Mouse (Mus musculus) megakaryocyte, embryonic 14.5 days (primary cell): ENCODE data around the gene Exosc7. TPM values are rescaled to one million over a fixed set of nuclear protein-coding genes. Genes with fewer than 3 reads are reported as not detected.

Experiments used
- H3K27me3 ChIP-seq: replicated peaks from 2 replicates; pipeline ENCODE3; 2012; ENCODE audit warnings: inconsistent platforms
- H3K36me3 ChIP-seq: replicated peaks from 2 replicates; pipeline ENCODE3; 2012; ENCODE audit warnings: low read length, inconsistent platforms, mixed read lengths
- H3K4me1 ChIP-seq: 2 replicates; pipeline ENCODE4 v1.6.1; 2012; ENCODE audit warnings: inconsistent platforms
- H3K4me3 ChIP-seq: replicated peaks from 2 replicates; pipeline ENCODE3; 2012; ENCODE audit warnings: moderate library complexity, mild to moderate bottlenecking, inconsistent platforms
- H3K9me3 ChIP-seq: 2 replicates; pipeline ENCODE4 v1.6.1; 2012; ENCODE audit warnings: inconsistent platforms
- FLI1 ChIP-seq: IDR thresholded peaks from 2 replicates; pipeline ENCODE4 v1.6.1; 2012; ENCODE audit warnings: low read length, inconsistent platforms, mixed read lengths
- GATA1 ChIP-seq: IDR thresholded peaks from 3 replicates; pipeline ENCODE4 v1.6.1; 2012; ENCODE audit warnings: mixed read lengths, low read length, inconsistent platforms, borderline replicate concordance
- polyA plus RNA-seq: library from polyadenylated mRNA; stranded (reverse); fragments of >175 nt; gene quantifications from 2 replicates; pipeline ENCODE4 v1.2.3, GENCODE M21; 2012; ENCODE audit warnings: low replicate concordance; ENCODE audit not compliant: insufficient read depth

The Exosc7 gene
- 10.5 TPM in 1 of 2 replicates, not detected in the other for polyA plus RNA-seq

DNA sequence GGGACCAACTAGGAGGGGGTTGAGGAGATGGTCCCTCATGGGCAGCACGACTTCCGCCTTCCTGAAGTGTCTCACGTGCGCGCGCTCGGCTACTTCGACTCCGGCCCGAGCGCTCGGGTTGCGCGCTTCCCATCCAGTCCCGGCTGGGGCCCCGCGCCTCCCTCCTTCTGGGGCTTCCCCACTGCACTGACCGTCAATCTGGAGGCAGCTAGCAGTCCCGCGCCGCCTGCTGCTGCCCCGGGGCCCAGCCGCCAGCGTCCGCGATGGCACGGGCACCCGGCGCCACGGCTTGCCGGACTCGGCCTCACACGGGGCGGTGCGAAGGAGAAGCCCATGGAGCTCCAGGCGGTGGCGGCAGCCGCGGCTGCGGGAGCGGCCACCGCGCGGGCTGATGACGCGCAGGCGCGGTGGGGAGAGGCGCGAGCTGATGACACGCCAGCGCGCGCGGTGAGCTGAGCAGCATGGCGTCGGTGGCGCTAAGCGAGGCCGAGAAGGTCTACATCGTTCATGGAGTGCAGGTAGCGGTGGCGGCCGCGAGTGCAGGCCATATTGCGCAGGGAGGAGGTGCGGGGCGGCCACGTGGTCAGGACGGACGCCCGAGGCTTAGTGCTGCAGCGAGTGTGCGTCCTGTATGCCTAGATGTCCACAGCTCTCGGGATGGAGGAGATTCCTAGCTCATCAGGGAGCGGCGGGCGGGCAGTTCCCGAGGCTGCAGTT is at the start of gene Exosc7, which contains the start of gene Zdhhc3:
Gene Exosc7 (plus strand): TSS at position 411 of the 717 bp plus-strand sequence.
Gene Zdhhc3 (minus strand): TSS at position 401 of the 717 bp plus-strand sequence.
- H3K36me3 ChIP-seq = peaks cover 45% of the 10 kb centered on the region
- peaks cover 60% of the 10 kb centered on the region for H3K4me1 ChIP-seq
- peak within 1 kb of the TSS; percentile 100 for H3K4me3 ChIP-seq
- no peak for TF ChIP-seq GATA1
- TF ChIP-seq FLI1 = no peak
- no peaks in the 10 kb centered on the region for H3K27me3 ChIP-seq
- H3K9me3 ChIP-seq = no peaks in the 10 kb centered on the region

GRCm38 (mm10) chr9:123079149-123079548 is 33.9 kb upstream of the Exosc7 start:
- H3K27me3 ChIP-seq = no peaks in the 10 kb centered on the region
- peaks cover 99% of the 10 kb centered on the region for H3K36me3 ChIP-seq
- H3K4me1 ChIP-seq = peaks cover 42% of the 10 kb centered on the region
- TF ChIP-seq FLI1 (no peak), GATA1 (no peak)
- no peaks in the 10 kb centered on the region for H3K9me3 ChIP-seq
- no peak overlapping the region for H3K4me3 ChIP-seq

DNA sequence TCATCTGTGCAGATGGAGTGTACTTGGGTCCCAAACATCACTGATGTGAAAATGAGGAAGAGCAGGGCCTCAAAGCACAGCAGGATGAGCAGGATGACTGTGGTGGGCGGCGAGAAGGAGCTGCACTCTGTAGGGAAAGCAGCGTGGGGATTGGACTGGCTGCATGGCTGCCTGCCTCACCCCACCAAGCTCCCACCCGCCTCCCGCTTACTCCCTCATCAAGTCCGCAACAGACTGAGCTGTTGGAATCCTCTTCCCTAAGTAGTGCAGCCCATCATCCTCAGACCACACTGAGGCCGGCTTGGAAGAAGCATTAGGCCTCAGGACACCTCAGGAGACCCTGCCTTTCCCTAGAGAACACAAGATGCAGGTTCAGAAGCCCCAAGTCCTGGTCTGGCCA is 32.7 kb upstream of the Exosc7 start:
- Histone ChIP-seq H3K4me1 (peaks cover 43% of the 10 kb centered on the region), H3K27me3 (no peaks in the 10 kb centered on the region), H3K36me3 (peaks cover 99% of the 10 kb centered on the region), H3K9me3 (no peaks in the 10 kb centered on the region), H3K4me3 (no peak overlapping the region)
- no peak for TF ChIP-seq FLI1
- no peak for TF ChIP-seq GATA1

GRCm38 (mm10) chr9:123080796-123081195 is 32.2 kb upstream of the Exosc7 start:
- H3K36me3 ChIP-seq = peaks cover 99% of the 10 kb centered on the region

DNA sequence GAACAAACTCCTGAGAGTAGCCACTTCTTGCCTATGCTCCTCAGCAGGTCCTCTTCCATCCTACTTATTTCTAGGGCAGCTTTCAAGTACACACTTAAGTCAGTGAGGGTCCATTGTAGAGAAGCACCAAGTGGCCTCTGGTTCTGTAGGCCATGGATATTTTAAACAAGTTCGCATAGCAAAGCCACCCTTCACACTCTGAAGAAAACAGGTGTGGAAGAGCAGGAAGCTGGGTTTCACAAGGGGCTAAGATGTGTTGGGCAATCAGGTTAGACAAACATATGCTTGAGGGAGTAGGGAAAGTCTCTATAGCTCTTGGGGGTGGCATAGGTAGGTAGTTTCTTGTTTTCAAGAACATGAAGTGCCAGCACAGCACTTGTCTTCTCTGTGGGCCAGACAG is 27.6 kb upstream of the Exosc7 start:
- H3K4me1 ChIP-seq = peaks cover 67% of the 10 kb centered on the region
- H3K27me3 ChIP-seq = peaks cover 6% of the 10 kb centered on the region
- H3K9me3 ChIP-seq = no peaks in the 10 kb centered on the region
- no peak overlapping the region for H3K4me3 ChIP-seq
- H3K36me3 ChIP-seq = peaks cover 93% of the 10 kb centered on the region
- TF ChIP-seq FLI1 (no peak), GATA1 (no peak)

More at GRCm38 (mm10) chr9:123080796-123081195, 32.2 kb upstream of the Exosc7 start:
- Histone ChIP-seq H3K9me3 (no peaks in the 10 kb centered on the region), H3K27me3 (no peaks in the 10 kb centered on the region), H3K4me1 (peaks cover 43% of the 10 kb centered on the region), H3K4me3 (no peak overlapping the region)
- TF ChIP-seq GATA1 = no peak
- no peak for TF ChIP-seq FLI1

DNA sequence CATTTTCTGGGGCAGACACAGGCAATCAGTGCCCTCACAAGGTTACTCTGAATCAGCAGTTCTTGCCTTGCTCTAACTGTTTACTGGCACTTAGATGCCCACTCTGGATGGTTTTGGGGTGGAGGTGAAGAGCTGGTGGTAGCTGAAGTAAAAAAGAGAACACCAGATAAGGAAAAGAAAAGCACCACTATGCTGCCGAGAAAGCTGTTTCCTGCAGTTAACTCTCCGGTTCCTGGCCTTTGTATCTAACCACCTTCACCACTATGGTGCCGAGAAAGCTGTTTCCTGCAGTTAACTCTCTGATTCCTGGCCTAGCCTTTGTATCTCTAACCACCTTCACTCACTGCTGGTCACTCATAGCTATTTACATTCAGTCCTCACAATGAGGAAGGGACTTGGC is 25.5 kb upstream of the Exosc7 start:
- Histone ChIP-seq H3K4me1 (peaks cover 80% of the 10 kb centered on the region), H3K27me3 (peaks cover 6% of the 10 kb centered on the region), H3K4me3 (peak overlapping the region; percentile 35), H3K36me3 (peaks cover 83% of the 10 kb centered on the region), H3K9me3 (no peaks in the 10 kb centered on the region)
- peak; percentile 96 for TF ChIP-seq GATA1
- TF ChIP-seq FLI1 = peak; percentile 95

DNA sequence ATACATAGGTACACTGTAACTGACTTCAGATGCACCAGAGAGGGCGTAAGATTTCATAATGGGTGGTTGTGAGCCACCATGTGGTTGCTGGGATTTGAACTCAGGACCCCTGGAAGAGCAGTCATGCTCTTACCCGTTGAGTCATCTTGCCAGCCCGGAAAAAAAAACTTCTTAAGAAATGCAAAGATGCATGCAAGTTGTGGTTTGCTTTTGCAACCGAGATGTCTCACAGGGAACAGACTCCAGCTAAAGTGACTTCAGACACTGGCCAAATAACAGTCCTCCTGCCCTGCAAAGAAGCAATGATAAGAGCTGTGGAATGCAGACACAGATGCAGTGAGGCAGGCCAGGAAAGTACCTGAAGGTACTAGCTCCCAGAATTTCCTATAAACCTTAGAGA is 22.2 kb upstream of the Exosc7 start:
- Histone ChIP-seq H3K27me3 (peaks cover 6% of the 10 kb centered on the region), H3K36me3 (peaks cover 72% of the 10 kb centered on the region), H3K4me3 (no peak overlapping the region), H3K9me3 (no peaks in the 10 kb centered on the region), H3K4me1 (peaks cover 98% of the 10 kb centered on the region)
- TF ChIP-seq GATA1 = no peak
- TF ChIP-seq FLI1 = no peak

DNA sequence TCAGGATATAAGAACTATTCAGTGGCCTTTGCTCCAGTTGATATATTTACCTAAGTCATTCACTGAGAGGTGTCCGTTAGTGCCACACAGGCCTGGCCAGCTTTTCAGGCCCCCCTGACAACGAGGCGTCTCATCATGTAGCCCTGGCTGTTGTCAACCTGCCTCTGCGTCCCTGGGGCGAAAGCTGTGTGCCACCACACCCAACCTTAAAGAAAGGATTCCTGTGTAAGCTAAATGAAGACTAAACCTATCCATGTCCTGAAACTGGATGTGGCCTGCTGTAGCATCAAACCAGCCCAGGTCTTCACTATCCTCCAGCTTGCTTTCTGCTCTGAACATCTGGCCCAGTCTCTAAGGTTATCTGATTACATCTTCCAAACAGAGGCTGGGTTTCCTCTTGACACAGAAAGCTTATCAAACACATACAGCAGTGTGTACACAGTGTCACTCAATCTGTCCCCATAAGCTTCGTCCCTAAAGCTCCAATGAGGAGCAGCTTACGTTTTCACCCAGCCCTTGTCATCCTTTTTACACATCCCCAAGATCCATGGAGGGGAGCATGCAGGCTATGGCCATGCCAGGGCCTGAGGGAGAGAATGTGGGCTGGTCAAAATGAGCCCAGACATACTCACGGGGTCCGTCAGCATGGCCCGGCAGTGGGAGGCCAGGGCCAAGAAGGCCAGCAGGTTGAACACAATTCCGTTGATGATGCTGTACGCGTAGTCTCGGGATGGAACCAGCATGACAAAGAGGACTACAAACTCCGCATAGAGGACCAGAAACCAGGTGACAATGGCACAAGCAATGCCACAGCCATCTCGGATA is 13.2 kb upstream of the Exosc7 start:
- H3K36me3 ChIP-seq = peaks cover 92% of the 10 kb centered on the region
- no peaks in the 10 kb centered on the region for H3K27me3 ChIP-seq
- TF ChIP-seq FLI1 = no peak
- TF ChIP-seq GATA1 = no peak
- H3K4me1 ChIP-seq = peaks cover 47% of the 10 kb centered on the region
- H3K4me3 ChIP-seq = no peak overlapping the region
- no peaks in the 10 kb centered on the region for H3K9me3 ChIP-seq

- Histone ChIP-seq H3K36me3 (peaks cover 83% of the 10 kb centered on the region), H3K4me1 (peaks cover 45% of the 10 kb centered on the region), H3K27me3 (no peaks in the 10 kb centered on the region), H3K4me3 (no peak overlapping the region), H3K9me3 (no peaks in the 10 kb centered on the region)
- TF ChIP-seq FLI1 = no peak
- no peak for TF ChIP-seq GATA1
Measured at GRCm38 (mm10) chr9:123103425-123103824, 9.6 kb upstream of the Exosc7 start.

DNA sequence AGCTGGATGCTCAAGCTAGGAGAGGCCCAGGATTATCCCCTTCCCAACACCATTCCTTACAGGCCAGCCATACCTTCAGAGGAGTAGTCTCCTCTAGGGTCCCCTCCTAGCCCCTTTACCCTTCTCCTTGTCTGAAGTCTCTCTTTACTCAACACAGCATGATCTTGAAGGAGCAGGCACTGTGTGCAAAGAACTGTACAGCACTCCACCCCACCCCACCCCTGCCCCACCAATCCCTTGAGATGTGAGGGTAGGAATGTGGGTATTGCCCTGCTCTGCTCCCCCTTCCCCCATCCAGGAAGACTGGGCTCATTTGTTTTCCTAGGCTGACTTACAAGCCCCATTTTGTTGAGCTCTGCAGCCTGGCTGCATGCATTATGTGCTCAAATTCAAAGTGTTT is 8.7 kb upstream of the Exosc7 start:
- Histone ChIP-seq H3K4me1 (peaks cover 50% of the 10 kb centered on the region), H3K27me3 (no peaks in the 10 kb centered on the region), H3K9me3 (no peaks in the 10 kb centered on the region), H3K36me3 (peaks cover 82% of the 10 kb centered on the region), H3K4me3 (no peak overlapping the region)
- TF ChIP-seq FLI1 (no peak), GATA1 (no peak)
